Mouse (Mus musculus): ENCODE results near the gene Krt35.

GRCm38 (mm10) chr11:100138809-100139208, 42.8 kb upstream of the Krt35 start:
- no peak for TF ChIP-seq CTCF (IDR thresholded peaks at IDR 0.05; ENCODE audit: control insufficient read depth, insufficient read depth, insufficient replicate concordance, low read depth, low read length)
- no peak for TF ChIP-seq POLR2A (IDR thresholded peaks at IDR 0.05; ENCODE audit: control insufficient read depth, low read depth, low read length)
